Mouse (Mus musculus): ENCODE measurements around the gene Snx15.

DNA sequence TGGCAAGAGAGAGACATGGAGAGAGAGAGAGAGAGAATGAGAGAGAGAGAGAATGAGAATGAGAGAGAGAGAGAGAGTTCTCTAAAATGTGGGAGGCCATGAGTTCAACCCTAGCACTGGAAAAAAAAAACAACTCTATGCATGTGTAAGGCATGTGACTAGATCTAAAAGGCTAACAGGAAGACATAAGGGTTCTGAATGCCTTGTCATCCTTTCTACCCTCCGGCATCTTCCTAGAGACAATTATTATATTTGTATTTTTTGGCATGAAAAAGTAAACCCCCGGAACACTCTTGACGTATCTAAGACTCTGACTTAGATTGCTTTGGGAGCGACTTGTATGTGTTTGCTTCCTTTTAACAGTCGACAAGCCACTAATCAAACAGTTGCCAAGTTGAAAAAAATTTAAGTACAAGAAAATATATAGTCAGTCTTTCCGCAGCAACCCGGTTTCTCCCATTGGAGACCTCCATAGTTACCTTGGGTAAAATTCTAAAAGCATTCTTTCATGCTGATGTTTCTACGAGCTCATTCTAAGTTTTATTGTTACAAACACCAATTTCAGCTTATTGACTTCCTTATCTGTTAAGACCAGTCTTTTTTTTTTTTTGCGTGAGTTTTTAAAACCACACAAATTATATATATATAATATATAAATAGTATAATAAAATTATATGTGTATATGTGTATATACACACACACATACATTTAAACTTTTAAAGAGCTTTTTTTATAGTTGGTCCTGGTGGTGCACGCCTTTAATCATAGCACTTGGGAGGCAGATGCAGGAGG, 1.1 kb downstream of the Snx15 start:
- no peak for TF ChIP-seq E2F4 (IDR thresholded peaks at IDR 0.05; ENCODE audit: insufficient replicate concordance, low read depth, low read length)
- TF ChIP-seq HCFC1 (IDR thresholded peaks at IDR 0.05; ENCODE audit: low read depth, low read length): no peak
- no peak for TF ChIP-seq EP300 (IDR thresholded peaks at IDR 0.05; ENCODE audit: low read length)
- TF ChIP-seq POLR2AphosphoS2 (IDR thresholded peaks at IDR 0.05; ENCODE audit: low read depth, low read length): no peak
- TF ChIP-seq USF1 (IDR thresholded peaks at IDR 0.05; ENCODE audit: low read depth, low read length): no peak
- TF ChIP-seq CHD2 (IDR thresholded peaks at IDR 0.05; ENCODE audit: low read length): no peak
- no peak for TF ChIP-seq CTCF (conservative IDR thresholded peaks at IDR 0.05 in 1 of 2, IDR thresholded peaks at IDR 0.05 in 1 of 2; ENCODE audit: low read depth in 2 of 2, low read length in 2 of 2)
- TF ChIP-seq ZKSCAN1 (IDR thresholded peaks at IDR 0.05; ENCODE audit: borderline replicate concordance, low read depth, low read length): no peak
- no peak for TF ChIP-seq ZNF384 (IDR thresholded peaks at IDR 0.05; ENCODE audit: low read depth, low read length)
- TF ChIP-seq SMC3 (IDR thresholded peaks at IDR 0.05; ENCODE audit: low read depth, low read length): no peak
- TF ChIP-seq RCOR1 (conservative IDR thresholded peaks at IDR 0.05; ENCODE audit: low read depth, low read length): no peak
- TF ChIP-seq MEF2A (IDR thresholded peaks at IDR 0.05; ENCODE audit: borderline replicate concordance, low read depth, low read length): no peak
- no peak for TF ChIP-seq ZMIZ1 (IDR thresholded peaks at IDR 0.05; ENCODE audit: low read depth, low read length)
- no peak for TF ChIP-seq POLR2A (IDR thresholded peaks at IDR 0.05; ENCODE audit: low read depth, low read length)

Data from CH12.LX (cell line).